Mouse (Mus musculus) fibroblast of lung, adult 2 months (primary cell): ENCODE measurements around the gene Dnmbp.
"Not testable (repeated sequence)": the region's sequence is repeated elsewhere in the genome, so short reads cannot be mapped to it uniquely, and the experiment has no call there.

Experiments
- DNase-seq: peaks from one replicate; pipeline ENCODE4 v3.0.0-alpha.2; 2011; ENCODE audit warnings: low read depth

Gene Dnmbp

DNA sequence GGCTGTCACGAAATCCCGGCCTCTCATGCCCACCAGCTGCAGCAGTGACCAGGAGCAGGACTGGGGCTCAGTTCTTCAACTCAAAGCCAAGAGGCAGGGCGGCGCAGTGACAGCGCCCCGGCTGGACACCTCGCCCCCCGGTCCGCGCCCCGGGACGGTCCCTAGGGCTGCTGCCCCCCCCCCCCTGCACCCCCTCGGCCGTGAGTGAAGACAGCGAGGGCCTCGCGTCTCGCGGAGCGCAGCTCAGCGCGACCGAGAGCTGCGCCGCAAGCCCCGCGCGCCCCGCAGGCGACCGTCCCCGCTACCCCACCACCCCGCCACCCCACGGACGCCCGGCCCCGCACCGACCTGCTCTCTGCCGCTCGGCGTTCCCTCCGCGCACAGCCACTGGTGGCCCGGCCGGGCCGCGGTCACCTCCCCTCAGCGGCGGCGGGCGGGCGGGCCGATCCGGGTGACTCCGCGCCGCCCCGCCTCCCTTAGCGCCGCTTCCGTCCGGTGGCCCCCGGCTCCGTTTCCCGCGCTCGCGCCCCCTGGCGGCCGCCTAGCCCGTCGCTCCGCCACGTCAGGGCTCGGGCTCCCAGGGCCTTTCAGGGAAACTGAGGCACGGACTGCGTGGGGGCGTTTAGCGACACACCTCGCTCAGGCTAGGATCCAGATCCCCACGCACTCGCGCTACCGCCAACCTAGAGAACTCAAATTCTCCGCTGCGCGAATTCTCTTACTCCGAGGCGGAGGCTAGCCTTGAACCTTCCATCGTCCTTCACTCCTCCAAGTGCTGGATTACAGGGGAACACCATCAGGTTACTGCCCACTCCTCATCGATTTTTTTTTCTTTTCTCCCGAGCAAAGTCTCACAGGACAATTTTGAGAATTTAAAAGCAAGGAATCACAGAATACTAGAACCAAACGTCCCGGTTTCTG is at the start of gene Dnmbp:
TSS of gene Dnmbp (minus strand) at position 423 of the 921 bp plus-strand sequence.
- no peak for DNase-seq

GRCm38 (mm10) chr19:43986069-43986794 is 46.2 kb upstream of the Dnmbp start, which contains the start of gene Cpn1:
Gene Cpn1, minus strand, starts transcription at chr19:43986556.
- DNase-seq, result no peak

- no peak for DNase-seq
Measured at GRCm38 (mm10) chr19:43981992-43982391, 42.0 kb upstream of the Dnmbp start.

- DNase-seq, result no peak
Measured at GRCm38 (mm10) chr19:43980711-43981110, 40.7 kb upstream of the Dnmbp start.

DNA sequence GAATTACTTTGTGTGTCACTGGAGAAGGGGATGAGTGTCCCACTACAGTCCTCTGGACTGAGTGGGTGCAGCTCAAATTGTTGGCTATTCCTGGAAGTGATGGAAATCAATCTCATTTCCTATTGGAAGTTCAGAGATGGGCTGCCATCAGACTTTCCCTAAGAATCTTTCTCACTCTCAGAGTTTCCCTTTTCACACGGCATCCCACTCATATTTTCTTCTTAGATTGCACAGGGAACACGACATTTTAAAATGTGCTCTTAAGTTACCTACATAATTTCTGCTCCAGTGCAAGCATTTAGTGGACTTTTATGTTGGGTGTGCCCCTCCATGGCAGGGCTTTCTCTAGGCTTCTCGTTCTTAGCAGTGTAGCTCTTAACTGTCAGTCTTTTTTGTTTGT is 37.8 kb upstream of the Dnmbp start:
- DNase-seq, result no peak

DNA sequence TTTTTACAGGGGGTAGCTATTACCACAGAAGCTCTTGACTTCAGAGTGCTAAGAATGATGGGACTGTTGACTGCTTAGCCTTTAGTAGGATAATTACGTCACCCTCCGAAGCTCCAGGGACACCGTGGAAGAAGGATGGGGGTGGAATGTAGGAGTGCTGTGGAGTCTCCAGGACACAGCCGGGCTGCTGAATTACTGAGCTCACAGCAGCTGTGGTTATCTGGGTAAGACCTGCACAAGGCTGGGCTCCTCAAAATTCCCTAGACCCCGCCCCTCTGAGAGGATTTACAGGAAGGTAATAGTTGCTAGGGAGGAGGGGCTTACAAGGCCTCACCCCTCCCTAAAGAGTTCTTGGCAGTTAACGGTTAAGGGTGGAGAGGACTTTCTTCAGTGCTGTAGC is 36.7 kb upstream of the Dnmbp start:
- no peak for DNase-seq

DNA sequence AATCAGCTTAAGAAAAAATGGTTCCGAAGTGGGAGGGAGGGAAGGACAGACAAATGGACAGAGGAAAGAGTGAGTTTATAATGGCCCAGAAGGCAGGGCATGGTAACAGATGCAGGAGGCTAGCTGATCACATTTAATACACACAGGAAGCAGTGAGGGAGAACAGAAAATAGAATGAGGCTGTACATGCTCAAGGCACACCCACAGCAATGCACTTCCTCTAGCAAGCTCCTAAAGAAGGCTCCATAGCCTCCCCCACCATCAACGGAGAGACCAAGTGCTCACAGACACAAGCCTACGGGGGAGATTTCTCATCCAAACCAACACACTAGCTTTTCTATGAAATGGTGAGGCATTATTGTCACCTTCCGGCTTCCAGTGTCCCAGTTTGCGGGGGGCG is 34.2 kb upstream of the Dnmbp start:
- no peak for DNase-seq

DNA sequence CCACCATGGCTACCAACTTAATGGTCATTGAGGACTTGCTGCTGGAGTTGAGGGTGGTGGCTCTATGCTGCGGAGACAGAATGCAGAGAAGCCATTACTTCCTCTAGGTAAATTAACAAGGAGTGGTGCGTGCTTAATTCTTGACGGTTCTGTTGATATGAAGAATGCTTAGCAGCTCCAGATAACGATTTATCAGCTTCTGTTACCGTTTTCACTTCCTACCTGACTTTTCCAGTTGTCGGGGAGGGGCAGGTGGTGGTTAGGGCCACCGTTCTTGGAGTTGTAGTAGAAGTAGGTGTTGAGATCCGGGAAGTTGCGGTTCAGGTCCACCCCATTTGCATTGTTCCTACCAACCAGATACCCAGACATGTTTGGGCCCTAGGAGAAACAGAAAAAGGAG is 33.7 kb upstream of the Dnmbp start:
- DNase-seq, result no peak

- DNase-seq, result no peak
Measured at GRCm38 (mm10) chr19:43972129-43972528, 32.1 kb upstream of the Dnmbp start.

GRCm38 (mm10) chr19:43968436-43969026 is 28.5 kb upstream of the Dnmbp start:
- DNase-seq, result no peak

GRCm38 (mm10) chr19:43966481-43966880 is 26.5 kb upstream of the Dnmbp start:
- DNase-seq, result no peak

- DNase-seq, result no peak
Measured at GRCm38 (mm10) chr19:43965496-43966085, 25.6 kb upstream of the Dnmbp start.

- no peak for DNase-seq
Measured at GRCm38 (mm10) chr19:43962795-43963194, 22.8 kb upstream of the Dnmbp start.

DNA sequence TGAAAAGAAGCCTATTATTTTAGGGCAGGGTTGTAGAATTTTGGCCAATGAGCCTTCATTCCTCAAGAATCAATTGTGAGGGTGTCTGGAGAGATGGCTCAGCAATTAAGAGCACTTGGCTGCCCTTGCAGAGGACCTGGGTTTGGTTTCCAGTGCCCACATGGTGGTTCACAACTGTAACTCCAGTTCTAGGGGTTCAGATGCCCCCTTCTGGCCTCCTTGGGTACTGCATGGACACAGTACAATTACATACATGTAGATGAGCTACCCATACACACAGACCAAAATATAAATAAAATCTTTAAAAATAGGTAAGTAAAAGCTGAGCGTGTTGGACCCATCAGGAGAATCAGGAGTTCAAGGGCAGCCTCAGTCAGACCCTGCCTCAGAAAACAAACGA is 21.2 kb upstream of the Dnmbp start:
- no peak for DNase-seq

- DNase-seq, result no peak
Measured at GRCm38 (mm10) chr19:43960014-43960413, 20.0 kb upstream of the Dnmbp start.

DNA sequence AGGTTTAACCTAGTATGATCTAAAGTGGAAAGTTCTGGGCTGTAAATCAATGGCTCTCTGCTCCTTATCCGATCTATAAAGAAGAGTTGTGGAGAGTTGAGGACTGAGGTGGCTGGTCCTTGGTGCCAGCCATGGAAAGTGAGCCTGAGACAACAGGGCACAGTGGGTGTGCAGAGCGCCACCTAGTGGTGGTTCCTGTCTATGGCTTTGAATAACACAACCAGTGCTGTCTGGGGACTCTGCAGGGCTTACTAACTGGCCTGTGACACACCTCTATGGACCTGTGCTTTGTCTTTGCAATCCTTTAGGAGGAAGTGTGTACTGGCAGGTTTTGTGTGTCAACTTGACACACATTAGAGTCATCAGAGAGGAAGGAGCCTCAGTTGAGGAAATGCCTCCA is 19.2 kb upstream of the Dnmbp start:
- no peak for DNase-seq

DNA sequence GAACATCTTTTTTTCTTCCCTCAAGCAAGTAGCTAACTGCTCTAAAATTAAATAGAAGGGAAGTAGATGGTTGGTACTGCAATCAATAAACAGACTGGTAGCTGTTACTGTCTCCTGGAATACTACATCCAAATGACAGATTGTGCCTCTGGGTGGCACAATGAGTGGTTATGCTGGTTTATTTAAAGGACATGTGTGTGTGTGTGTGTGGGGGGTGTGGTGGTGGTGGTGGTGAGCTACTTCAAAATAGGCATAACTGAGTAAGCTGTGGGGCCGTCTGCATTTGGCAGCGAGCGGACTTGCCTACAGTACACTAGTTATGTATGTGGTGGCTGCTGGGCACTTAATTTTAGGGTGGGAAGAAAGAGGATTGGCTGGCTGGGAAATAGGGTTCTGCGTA is 17.9 kb upstream of the Dnmbp start:
- DNase-seq, result no peak

DNA sequence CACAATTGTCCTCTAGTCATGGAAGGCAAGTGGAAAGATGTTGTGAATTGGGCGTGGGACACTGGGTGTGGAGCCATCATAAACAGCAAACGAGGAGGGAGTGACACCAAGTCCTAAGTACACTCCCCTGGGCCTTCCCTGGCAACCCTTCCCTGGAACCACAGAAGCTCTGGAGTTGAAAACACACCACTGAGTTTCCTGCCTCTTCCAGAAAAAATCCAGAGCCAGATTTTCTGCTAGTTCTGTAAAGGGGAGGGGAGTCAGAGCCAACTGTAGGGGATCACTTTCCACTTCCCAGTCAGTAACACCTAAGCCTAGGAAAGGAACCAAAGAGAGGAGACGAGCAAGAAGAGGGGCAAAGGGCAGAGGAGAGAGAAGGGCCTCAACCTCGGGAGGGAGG is 17.4 kb upstream of the Dnmbp start:
- DNase-seq, result no peak

- DNase-seq, result no peak
Measured at GRCm38 (mm10) chr19:43955266-43955665, 15.3 kb upstream of the Dnmbp start.

- no peak for DNase-seq
Measured at GRCm38 (mm10) chr19:43954864-43955263, 14.9 kb upstream of the Dnmbp start.

DNA sequence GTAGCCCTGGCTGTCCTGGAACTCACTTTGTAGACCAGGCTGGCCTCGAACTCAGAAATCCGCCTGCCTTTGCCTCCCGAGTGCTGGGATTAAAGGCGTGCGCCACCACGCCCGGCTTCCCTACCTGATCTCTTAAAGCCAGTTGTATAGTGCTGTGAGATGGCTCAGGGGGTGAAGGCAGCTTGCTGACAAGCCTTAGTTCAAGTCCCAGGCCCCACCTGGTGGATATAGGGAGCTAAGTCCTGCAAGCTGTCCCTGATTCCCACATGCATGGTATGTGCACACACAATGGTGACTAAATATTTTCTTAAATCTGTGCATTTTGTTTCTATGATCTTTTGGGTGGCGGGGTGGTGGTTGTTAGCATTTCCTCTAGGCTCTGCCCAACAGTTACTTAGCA is 12.9 kb upstream of the Dnmbp start:
- not testable (repeated sequence) for DNase-seq

GRCm38 (mm10) chr19:43949111-43949810 is 9.3 kb upstream of the Dnmbp start:
- DNase-seq, result no peak
